Mouse (Mus musculus): ENCODE results near the gene Optn. TPM values are rescaled to one million over a fixed set of nuclear protein-coding genes. Genes with fewer than 3 reads are reported as not detected.

The Optn gene
- total and polyA plus RNA-seq, 3 experiments, result 25.1 to 37.3 (median 28.0) TPM

- Histone ChIP-seq H3K27me3 (replicated peaks) (no peaks in the 10 kb centered on the region), H3K79me2 (replicated peaks; ENCODE audit: control insufficient read depth, extremely low read depth, insufficient read depth, poor library complexity, severe bottlenecking) (no peaks in the 10 kb centered on the region), H3K9ac (ENCODE audit: insufficient read depth, low read depth) (no peak overlapping the region), H3K9me3 (replicated peaks; ENCODE audit: low read length) (no peaks in the 10 kb centered on the region), H3K27ac (ENCODE audit: insufficient read depth, low read depth) (no peak overlapping the region), H3K36me3 (replicated peaks in 1 of 2; ENCODE audit: control insufficient read depth in 1 of 2, insufficient read depth in 1 of 2, low read length in 1 of 2) (peaks cover 2 to 20% of the 10 kb centered on the region in 2 experiments), H3K4me2 (ENCODE audit: insufficient read depth, low read depth, poor library complexity, severe bottlenecking) (no peak overlapping the region), H3K4me1 (ENCODE audit: control insufficient read depth in 1 of 2, insufficient read depth in 2 of 2) (peaks cover 0 to 22% of the 10 kb centered on the region in 2 experiments; a peak in 2 of 4 replicates), H3K4me3 (replicated peaks in 1 of 3; ENCODE audit: low read depth in 2 of 3, low read length in 2 of 3, poor library complexity in 1 of 3) (no peak overlapping the region)
- dilution Hi-C loops (cut with MboI; ENCODE audit: extremely low pct_ligation_motif_present, extremely low pct_unique_long_range_greater_than_20kb, low sequenced_read_pairs) (no loop called here), in situ Hi-C loops (cut with MboI; ENCODE audit: low pct_ligation_motif_present, low pct_unique_long_range_greater_than_20kb, low sequenced_read_pairs) (no loop called here)
- TF ChIP-seq NELFE (IDR thresholded peaks at IDR 0.05; ENCODE audit: low read depth, low read length) (no peak), POLR2A (IDR thresholded peaks at IDR 0.05; ENCODE audit: low read depth, low read length) (no peak), EP300 (IDR thresholded peaks at IDR 0.05; ENCODE audit: low read length) (no peak), MAX (IDR thresholded peaks at IDR 0.05; ENCODE audit: low read length) (no peak), KAT2A (IDR thresholded peaks at IDR 0.05; ENCODE audit: insufficient replicate concordance, low read length) (no peak), MAZ (IDR thresholded peaks at IDR 0.05; ENCODE audit: low read depth, low read length) (no peak), PAX5 (IDR thresholded peaks at IDR 0.05; ENCODE audit: low read length) (no peak), MYC (IDR thresholded peaks at IDR 0.05; ENCODE audit: low read depth, low read length) (no peak), ZMIZ1 (IDR thresholded peaks at IDR 0.05; ENCODE audit: low read depth, low read length) (no peak), GABPA (IDR thresholded peaks at IDR 0.05; ENCODE audit: insufficient replicate concordance, low read depth, low read length) (no peak), ELF1 (IDR thresholded peaks at IDR 0.05; ENCODE audit: low read depth, low read length) (no peak), JUND (conservative IDR thresholded peaks at IDR 0.05; ENCODE audit: low read depth, low read length) (no peak), USF2 (conservative IDR thresholded peaks at IDR 0.05; ENCODE audit: low read depth, low read length) (no peak), TBP (conservative IDR thresholded peaks at IDR 0.05; ENCODE audit: low read depth, low read length) (no peak)
- no peak for DNase-seq (ENCODE audit: extremely low read depth)
Measured at GRCm38 (mm10) chr2:4985000-4985399, 78.9 kb downstream of the Optn start.

- Histone ChIP-seq H3K9ac (ENCODE audit: insufficient read depth, low read depth) (no peak overlapping the region), H3K27ac (ENCODE audit: insufficient read depth, low read depth) (no peak overlapping the region), H3K4me2 (ENCODE audit: insufficient read depth, low read depth, poor library complexity, severe bottlenecking) (no peak overlapping the region), H3K79me2 (replicated peaks; ENCODE audit: control insufficient read depth, extremely low read depth, insufficient read depth, poor library complexity, severe bottlenecking) (no peaks in the 10 kb centered on the region), H3K4me3 (replicated peaks in 1 of 3; ENCODE audit: low read depth in 2 of 3, low read length in 2 of 3, poor library complexity in 1 of 3) (no peak overlapping the region), H3K4me1 (ENCODE audit: control insufficient read depth in 1 of 2, insufficient read depth in 2 of 2) (peaks cover 0 to 22% of the 10 kb centered on the region in 2 experiments; a peak in 2 of 4 replicates), H3K9me3 (replicated peaks; ENCODE audit: low read length) (no peaks in the 10 kb centered on the region), H3K36me3 (replicated peaks in 1 of 2; ENCODE audit: control insufficient read depth in 1 of 2, insufficient read depth in 1 of 2, low read length in 1 of 2) (peaks cover 0 to 14% of the 10 kb centered on the region in 2 experiments), H3K27me3 (replicated peaks) (no peaks in the 10 kb centered on the region)
- DNase-seq (ENCODE audit: extremely low read depth), result no peak
- TF ChIP-seq E2F4 (IDR thresholded peaks at IDR 0.05; ENCODE audit: insufficient replicate concordance, low read depth, low read length) (no peak), ZKSCAN1 (IDR thresholded peaks at IDR 0.05; ENCODE audit: borderline replicate concordance, low read depth, low read length) (no peak), BHLHE40 (IDR thresholded peaks at IDR 0.05; ENCODE audit: low read depth, low read length) (no peak), POLR2AphosphoS2 (IDR thresholded peaks at IDR 0.05; ENCODE audit: low read depth, low read length) (no peak), MXI1 (IDR thresholded peaks at IDR 0.05; ENCODE audit: low read depth, low read length) (no peak)
- dilution Hi-C loops (cut with MboI; ENCODE audit: extremely low pct_ligation_motif_present, extremely low pct_unique_long_range_greater_than_20kb, low sequenced_read_pairs), result no loop called here
- in situ Hi-C loops (cut with MboI; ENCODE audit: low pct_ligation_motif_present, low pct_unique_long_range_greater_than_20kb, low sequenced_read_pairs), result no loop called here
Measured at GRCm38 (mm10) chr2:4983987-4984386, 79.9 kb downstream of the Optn start.

Data from CH12.LX (cell line).